Mouse (Mus musculus): ENCODE measurements around the gene Gm30302.

GRCm38 (mm10) chr13:49756591-49756990 lies 42.2 kb downstream of the Gm30302 start:
- no peak for TF ChIP-seq POLR2A (IDR thresholded peaks at IDR 0.05; ENCODE audit: insufficient read length, low read depth)
- no peak for TF ChIP-seq E2F4 (IDR thresholded peaks at IDR 0.05; ENCODE audit: insufficient read depth)
- no peak for TF ChIP-seq POLR2AphosphoS2 (IDR thresholded peaks at IDR 0.05; ENCODE audit: insufficient read length, low read depth)
- no peak for TF ChIP-seq USF1 (IDR thresholded peaks at IDR 0.05; ENCODE audit: low read depth)
- no peak for TF ChIP-seq MAX (IDR thresholded peaks at IDR 0.05; ENCODE audit: low read depth)
- no peak for TF ChIP-seq CEBPB (IDR thresholded peaks at IDR 0.05; ENCODE audit: insufficient read depth, poor library complexity, severe bottlenecking)
- TF ChIP-seq MYOG (IDR thresholded peaks at IDR 0.05; ENCODE audit: control insufficient read depth in 1 of 3, insufficient read depth in 1 of 3, insufficient read length in 2 of 3, low read depth in 2 of 3), result no peak
